Mouse (Mus musculus) liver, embryonic 15.5 days (tissue): ENCODE data around the gene Dll4. TPM values are rescaled to one million over a fixed set of nuclear protein-coding genes. Genes with fewer than 3 reads are reported as not detected.

Experiments used
- ATAC-seq: fragments of 200-750 bp; cut with Nextera tagmentation; 2 replicates; pipeline ENCODE4 v1.8.0; 2017; ENCODE audit warnings: moderate number of reproducible peaks, mild to moderate bottlenecking, moderate library complexity; ENCODE audit not compliant: insufficient read depth
- H3K27ac ChIP-seq: fragments of 300-500 bp; sonication (generic); replicated peaks from 2 replicates; pipeline ENCODE4 v1.5.1; 2015; ENCODE audit warnings: mild to moderate bottlenecking, inconsistent platforms
- H3K27me3 ChIP-seq: fragments of 300-500 bp; sonication (generic); 2 replicates; pipeline ENCODE4 v1.6.1; 2015; ENCODE audit warnings: mild to moderate bottlenecking, inconsistent platforms
- H3K36me3 ChIP-seq: fragments of 300-500 bp; sonication (generic); replicated peaks from 2 replicates; pipeline ENCODE4 v1.6.1; 2015; ENCODE audit warnings: moderate library complexity, mild to moderate bottlenecking, inconsistent platforms
- H3K4me1 ChIP-seq: fragments of 300-500 bp; sonication (generic); replicated peaks from 2 replicates; pipeline ENCODE4 v1.6.1; 2015; ENCODE audit warnings: inconsistent platforms
- H3K4me2 ChIP-seq: fragments of 300-500 bp; sonication (generic); 2 replicates; pipeline ENCODE4 v1.6.1; 2015; ENCODE audit warnings: moderate library complexity, mild to moderate bottlenecking, inconsistent platforms
- H3K4me3 ChIP-seq: fragments of 300-500 bp; sonication (generic); replicated peaks from 2 replicates; pipeline ENCODE4 v1.5.1; 2015; ENCODE audit warnings: mild to moderate bottlenecking, inconsistent platforms
- H3K9ac ChIP-seq: fragments of 300-500 bp; sonication (generic); 2 replicates; pipeline ENCODE4 v1.6.1; 2015; ENCODE audit warnings: moderate library complexity, mild to moderate bottlenecking, inconsistent platforms
- H3K9me3 ChIP-seq: fragments of 300-500 bp; sonication (generic); replicated peaks from 2 replicates; pipeline ENCODE4 v1.6.1; 2016; ENCODE audit warnings: inconsistent platforms
- WGBS: fragments of 180-500 bp; shearing (Covaris S2); methylation state at CpG from one replicate; pipeline ENCODE4 v1.1.7; 2015; ENCODE audit warnings: mixed read lengths; ENCODE audit not compliant: insufficient replicate concordance; 5-methylcytosine and 5-hydroxymethylcytosine counted together
- polyA plus RNA-seq: library from polyadenylated mRNA; unstranded; fragments of >200 nt; fragmentation: Nextera tagmentation; extraction: Ambion mirVana; gene quantifications from 2 replicates; pipeline ENCODE4 v1.2.1, GENCODE M21; 2015

Gene Dll4
- 1.9 and 2.1 TPM in 2 replicates for polyA plus RNA-seq

- no peak for ATAC-seq
- under 1% methylated on average over 33 of the region's 33 CpGs for WGBS
- H3K4me2 ChIP-seq, result peak within 1 kb of the TSS; percentile 68
- no peak within 1 kb of the TSS for H3K27ac ChIP-seq
- H3K36me3 ChIP-seq, result no peaks in the 10 kb centered on the region
- peaks cover 67% of the 10 kb centered on the region for H3K4me1 ChIP-seq
- peak within 1 kb of the TSS; percentile 48 for H3K4me3 ChIP-seq
- peaks cover 100% of the 10 kb centered on the region for H3K27me3 ChIP-seq
- H3K9me3 ChIP-seq, result no peaks in the 10 kb centered on the region
- H3K9ac ChIP-seq, result 0 out of 2 replicates have a peak within 1 kb of the TSS, but pooled peaks have one; percentile 25
Observed at GRCm38 (mm10) chr2:119325568-119326143, at the start of gene Dll4. Gene Dll4, plus strand, starts transcription at chr2:119325784.

- Histone ChIP-seq H3K9me3 (no peaks in the 10 kb centered on the region), H3K27me3 (peaks cover 12% of the 10 kb centered on the region; the same call in 1 of the 2 replicates), H3K36me3 (no peaks in the 10 kb centered on the region), H3K4me3 (no peak overlapping the region), H3K4me2 (no peak overlapping the region), H3K27ac (no peak overlapping the region), H3K9ac (no peak overlapping the region), H3K4me1 (0 out of 2 replicates have a peak, but pooled peaks cover under 1% of the 10 kb centered on the region)
- ATAC-seq, result no peak
- WGBS, result 53% methylated on average over 7 of the region's 7 CpGs
Observed at GRCm38 (mm10) chr2:119276926-119277325, 48.7 kb upstream of the Dll4 start.

GRCm38 (mm10) chr2:119277810-119278209 lies 47.8 kb upstream of the Dll4 start:
- 77% methylated on average over 23 of the region's 23 CpGs for WGBS
- ATAC-seq, result no peak

GRCm38 (mm10) chr2:119281899-119282565 lies 43.6 kb upstream of the Dll4 start:
- H3K9ac ChIP-seq, result no peak overlapping the region
- no peaks in the 10 kb centered on the region for H3K36me3 ChIP-seq
- no peaks in the 10 kb centered on the region for H3K9me3 ChIP-seq
- H3K27ac ChIP-seq, result no peak overlapping the region
- H3K4me3 ChIP-seq, result no peak overlapping the region
- WGBS, result 55% methylated on average over 7 of the region's 7 CpGs
- 0 out of 2 replicates have a peak, but pooled peaks cover 3% of the 10 kb centered on the region for H3K4me1 ChIP-seq
- no peak for ATAC-seq
- H3K4me2 ChIP-seq, result no peak overlapping the region
- no peaks in the 10 kb centered on the region for H3K27me3 ChIP-seq

More at GRCm38 (mm10) chr2:119277810-119278209, 47.8 kb upstream of the Dll4 start:
- H3K4me2 ChIP-seq, result no peak overlapping the region
- no peak overlapping the region for H3K9ac ChIP-seq
- H3K27ac ChIP-seq, result no peak overlapping the region
- no peak overlapping the region for H3K4me3 ChIP-seq
- no peaks in the 10 kb centered on the region for H3K36me3 ChIP-seq
- 0 out of 2 replicates have a peak, but pooled peaks cover 3% of the 10 kb centered on the region for H3K4me1 ChIP-seq
- 0 out of 2 replicates have a peak, but pooled peaks cover 9% of the 10 kb centered on the region for H3K27me3 ChIP-seq
- H3K9me3 ChIP-seq, result no peaks in the 10 kb centered on the region

GRCm38 (mm10) chr2:119287372-119287771 lies 38.2 kb upstream of the Dll4 start:
- no peak for ATAC-seq
- no peaks in the 10 kb centered on the region for H3K9me3 ChIP-seq
- H3K4me2 ChIP-seq, result no peak overlapping the region
- H3K36me3 ChIP-seq, result peaks cover 22% of the 10 kb centered on the region
- no peak overlapping the region for H3K4me3 ChIP-seq
- peaks cover 28% of the 10 kb centered on the region for H3K4me1 ChIP-seq
- no peak overlapping the region for H3K27ac ChIP-seq
- 87% methylated on average over 5 of the region's 5 CpGs for WGBS
- H3K9ac ChIP-seq, result no peak overlapping the region
- no peaks in the 10 kb centered on the region for H3K27me3 ChIP-seq

- Histone ChIP-seq H3K27me3 (no peaks in the 10 kb centered on the region), H3K36me3 (peaks cover 32% of the 10 kb centered on the region), H3K9ac (peak within 1 kb of the TSS; percentile 68), H3K9me3 (no peaks in the 10 kb centered on the region), H3K4me1 (peaks cover 28% of the 10 kb centered on the region), H3K27ac (peak within 1 kb of the TSS; percentile 73), H3K4me3 (peak within 1 kb of the TSS; percentile 67), H3K4me2 (peak within 1 kb of the TSS; percentile 90)
- under 1% methylated on average over 31 of the region's 31 CpGs for WGBS
- peak; percentile 93 for ATAC-seq
Observed at GRCm38 (mm10) chr2:119288270-119288882, 37.2 kb upstream of the Dll4 start, which contains the start of gene Vps18. Gene Vps18, plus strand, starts transcription at chr2:119288740.

GRCm38 (mm10) chr2:119289014-119289416 lies 36.6 kb upstream of the Dll4 start:
- peak overlapping the region; percentile 68 for H3K9ac ChIP-seq
- H3K4me2 ChIP-seq, result peak overlapping the region; percentile 90
- peaks cover 39% of the 10 kb centered on the region for H3K36me3 ChIP-seq
- H3K27ac ChIP-seq, result peak overlapping the region; percentile 73
- no peaks in the 10 kb centered on the region for H3K9me3 ChIP-seq
- under 1% methylated on average over 11 of the region's 11 CpGs for WGBS
- H3K4me3 ChIP-seq, result peak overlapping the region; percentile 67
- peak; percentile 8; the same call in 1 of the 2 replicates for ATAC-seq
- H3K4me1 ChIP-seq, result peaks cover 28% of the 10 kb centered on the region
- H3K27me3 ChIP-seq, result no peaks in the 10 kb centered on the region

- H3K27ac ChIP-seq, result no peak overlapping the region
- 78% methylated on average over 5 of the region's 5 CpGs for WGBS
- H3K9ac ChIP-seq, result no peak overlapping the region
- no peak overlapping the region for H3K4me2 ChIP-seq
- no peak for ATAC-seq
- H3K4me1 ChIP-seq, result peaks cover 28% of the 10 kb centered on the region
- no peak overlapping the region for H3K4me3 ChIP-seq
- H3K36me3 ChIP-seq, result peaks cover 65% of the 10 kb centered on the region
- H3K9me3 ChIP-seq, result no peaks in the 10 kb centered on the region
- no peaks in the 10 kb centered on the region for H3K27me3 ChIP-seq
Observed at GRCm38 (mm10) chr2:119292281-119292680, 33.3 kb upstream of the Dll4 start.

GRCm38 (mm10) chr2:119292852-119293251 lies 32.7 kb upstream of the Dll4 start:
- no peak for ATAC-seq
- peaks cover 71% of the 10 kb centered on the region for H3K36me3 ChIP-seq
- 81% methylated on average over 17 of the region's 17 CpGs for WGBS
- H3K9ac ChIP-seq, result no peak overlapping the region
- H3K27ac ChIP-seq, result no peak overlapping the region
- H3K27me3 ChIP-seq, result no peaks in the 10 kb centered on the region
- no peaks in the 10 kb centered on the region for H3K9me3 ChIP-seq
- H3K4me3 ChIP-seq, result no peak overlapping the region
- H3K4me1 ChIP-seq, result peaks cover 23% of the 10 kb centered on the region
- no peak overlapping the region for H3K4me2 ChIP-seq

- H3K4me1 ChIP-seq, result peaks cover 20% of the 10 kb centered on the region
- no peak overlapping the region for H3K4me2 ChIP-seq
- H3K9me3 ChIP-seq, result no peaks in the 10 kb centered on the region
- no peak overlapping the region for H3K27ac ChIP-seq
- no peak overlapping the region for H3K4me3 ChIP-seq
- H3K36me3 ChIP-seq, result peaks cover 75% of the 10 kb centered on the region
- H3K9ac ChIP-seq, result no peak overlapping the region
- no peaks in the 10 kb centered on the region for H3K27me3 ChIP-seq
- no peak for ATAC-seq
- WGBS, result 88% methylated on average over 17 of the region's 17 CpGs
Observed at GRCm38 (mm10) chr2:119293311-119293710, 32.3 kb upstream of the Dll4 start.

- Histone ChIP-seq H3K4me3 (no peak overlapping the region), H3K36me3 (peaks cover 80% of the 10 kb centered on the region), H3K4me2 (no peak overlapping the region), H3K27me3 (no peaks in the 10 kb centered on the region), H3K9me3 (no peaks in the 10 kb centered on the region), H3K4me1 (peaks cover 24% of the 10 kb centered on the region), H3K27ac (no peak overlapping the region), H3K9ac (no peak overlapping the region)
- WGBS, result 90% methylated on average over 34 of the region's 34 CpGs
- ATAC-seq, result no peak
Observed at GRCm38 (mm10) chr2:119293776-119294390, 31.7 kb upstream of the Dll4 start.
